Mouse (Mus musculus): ENCODE results near the gene Ovca2.

GRCm38 (mm10) chr11:75220517-75221145, 42.0 kb upstream of the Ovca2 start:
- TF ChIP-seq POLR2A (IDR thresholded peaks at IDR 0.05; ENCODE audit: extremely low read depth, insufficient read depth, low read length): no peak
- no peak for TF ChIP-seq CTCF (IDR thresholded peaks at IDR 0.05; ENCODE audit: extremely low read depth, insufficient read depth, low read length)
